Mouse (Mus musculus): ENCODE data around the gene 6430571L13Rik. TPM values are rescaled to one million over a fixed set of nuclear protein-coding genes. Genes with fewer than 3 reads are reported as not detected.

The 6430571L13Rik gene
- polyA plus RNA-seq, 1 experiment = 1.2 TPM

DNA sequence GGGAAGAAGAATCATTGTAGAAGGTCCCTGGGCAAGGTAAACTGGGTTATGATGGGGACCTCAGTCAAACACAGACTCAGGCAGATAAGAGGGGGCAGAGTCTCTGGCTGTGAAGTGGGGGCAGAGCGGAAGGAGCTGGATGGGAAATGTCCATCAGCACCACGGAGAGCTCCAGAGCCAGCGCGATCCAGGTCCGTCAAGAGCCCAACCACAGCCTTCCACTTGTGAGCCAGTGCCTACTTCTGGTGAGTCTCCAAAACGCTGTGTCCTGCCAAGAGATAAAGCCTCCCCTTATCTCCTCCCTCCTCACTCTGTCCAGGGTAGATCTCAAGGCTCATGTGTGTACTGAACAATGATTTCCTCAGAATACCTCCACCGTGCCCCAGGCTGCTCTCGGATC lies 41.3 kb downstream of the 6430571L13Rik start:
- DNase-seq = no peak

DNA sequence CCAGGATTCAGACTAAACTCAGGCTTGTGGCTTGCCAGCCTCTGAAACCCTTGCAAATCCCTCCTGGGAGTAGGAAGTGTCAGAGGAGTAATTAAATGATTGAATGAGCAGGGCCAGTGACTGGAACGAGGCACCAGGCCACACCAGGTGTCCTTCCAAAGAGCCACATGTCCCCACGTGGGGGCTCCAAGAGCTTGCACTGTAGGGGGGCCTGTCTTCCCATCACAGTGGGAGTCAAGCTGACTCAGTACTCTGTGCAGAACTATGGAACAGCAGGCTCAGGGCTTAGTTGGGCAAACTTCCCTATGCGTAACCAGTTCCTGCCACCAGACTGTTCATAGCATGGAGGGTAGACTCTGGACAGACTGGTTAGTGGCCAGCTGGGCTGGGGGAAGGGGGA lies 44.0 kb downstream of the 6430571L13Rik start:
- Histone ChIP-seq H3K27ac (ENCODE audit: control insufficient read depth, insufficient read depth, low read length) (no peak overlapping the region), H3K4me3 (ENCODE audit: control insufficient read depth, insufficient read depth, low read length) (no peak overlapping the region), H3K27me3 (ENCODE audit: control insufficient read depth, insufficient read depth, low read length) (peaks cover 3% of the 10 kb centered on the region), H3K36me3 (ENCODE audit: control insufficient read depth, insufficient read depth, low read length) (no peaks in the 10 kb centered on the region), H3K4me1 (replicated peaks; ENCODE audit: control insufficient read depth, insufficient read depth, low read length) (no peaks in the 10 kb centered on the region)
- DNase-seq = no peak
- 37% methylated on average over 3 of the region's 3 CpGs for WGBS
- TF ChIP-seq POLR2A (IDR thresholded peaks at IDR 0.05; ENCODE audit: control insufficient read depth, extremely low read depth, insufficient read depth, low read length, poor library complexity) = no peak
- TF ChIP-seq CTCF (IDR thresholded peaks at IDR 0.05; ENCODE audit: borderline replicate concordance, control insufficient read depth, extremely low read depth, insufficient read depth, low read length, poor library complexity) = no peak

More for the DNA sequence above, 41.3 kb downstream of the 6430571L13Rik start:
- H3K27ac ChIP-seq (ENCODE audit: control insufficient read depth, insufficient read depth, low read length) = no peak overlapping the region
- WGBS = 20% methylated on average over 8 of the region's 8 CpGs
- TF ChIP-seq POLR2A (IDR thresholded peaks at IDR 0.05; ENCODE audit: control insufficient read depth, extremely low read depth, insufficient read depth, low read length, poor library complexity) (no peak), CTCF (IDR thresholded peaks at IDR 0.05; ENCODE audit: borderline replicate concordance, control insufficient read depth, extremely low read depth, insufficient read depth, low read length, poor library complexity) (no peak)
- no peaks in the 10 kb centered on the region for H3K4me1 ChIP-seq (replicated peaks; ENCODE audit: control insufficient read depth, insufficient read depth, low read length)
- no peak overlapping the region for H3K4me3 ChIP-seq (ENCODE audit: control insufficient read depth, insufficient read depth, low read length)
- no peaks in the 10 kb centered on the region for H3K36me3 ChIP-seq (ENCODE audit: control insufficient read depth, insufficient read depth, low read length)
- H3K27me3 ChIP-seq (ENCODE audit: control insufficient read depth, insufficient read depth, low read length) = peaks cover 15% of the 10 kb centered on the region

DNA sequence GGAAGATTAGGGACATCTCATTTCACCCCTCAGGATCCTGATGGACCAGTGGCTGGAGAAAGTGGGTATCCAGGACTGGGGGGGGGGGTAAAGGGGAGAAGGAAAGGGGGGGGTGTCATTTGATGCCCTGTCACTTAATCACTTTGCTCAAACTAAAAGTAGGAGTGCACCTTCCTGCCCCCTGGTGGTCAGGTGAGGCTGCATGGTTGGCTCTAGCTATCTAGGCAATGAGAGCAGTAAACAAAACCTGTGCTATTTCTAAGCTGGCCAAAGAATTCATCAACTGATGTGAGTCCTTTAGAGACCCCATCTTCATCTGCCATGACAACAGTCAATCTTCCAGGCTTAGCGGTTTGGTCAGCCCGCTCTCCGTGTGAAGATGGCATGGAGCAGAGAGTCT lies 46.3 kb downstream of the 6430571L13Rik start:
- 63% methylated on average over 3 of the region's 3 CpGs for WGBS
- DNase-seq = peak; percentile 48
- Histone ChIP-seq H3K4me1 (replicated peaks; ENCODE audit: control insufficient read depth, insufficient read depth, low read length) (no peaks in the 10 kb centered on the region), H3K27me3 (ENCODE audit: control insufficient read depth, insufficient read depth, low read length) (no peaks in the 10 kb centered on the region), H3K27ac (ENCODE audit: control insufficient read depth, insufficient read depth, low read length) (no peak overlapping the region), H3K36me3 (ENCODE audit: control insufficient read depth, insufficient read depth, low read length) (no peaks in the 10 kb centered on the region), H3K4me3 (ENCODE audit: control insufficient read depth, insufficient read depth, low read length) (no peak overlapping the region)
- TF ChIP-seq POLR2A (IDR thresholded peaks at IDR 0.05; ENCODE audit: control insufficient read depth, extremely low read depth, insufficient read depth, low read length, poor library complexity) (no peak), CTCF (IDR thresholded peaks at IDR 0.05; ENCODE audit: borderline replicate concordance, control insufficient read depth, extremely low read depth, insufficient read depth, low read length, poor library complexity) (no peak)

DNA sequence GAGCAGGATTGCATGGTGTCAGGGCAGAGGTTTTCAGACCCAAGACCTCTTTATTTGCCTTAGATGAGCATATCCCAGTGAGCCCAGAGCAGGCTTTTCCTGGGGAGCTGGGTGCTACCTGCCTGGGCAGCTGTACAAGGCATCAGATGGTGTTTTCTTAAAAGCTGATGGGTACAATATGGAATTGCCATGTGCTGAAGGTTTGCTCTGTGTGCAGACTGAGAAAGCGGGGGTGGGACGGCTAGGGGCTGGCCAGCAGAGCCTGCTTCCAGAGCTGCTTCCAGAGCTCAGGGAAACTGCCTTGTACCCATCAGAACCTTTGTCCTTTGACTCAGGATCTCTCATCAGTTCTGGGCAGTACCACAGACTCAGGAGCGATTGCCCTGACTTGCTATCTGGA lies 47.3 kb downstream of the 6430571L13Rik start:
- 96% methylated on average over 3 of the region's 3 CpGs for WGBS
- no peak for DNase-seq
- no peak for TF ChIP-seq POLR2A (IDR thresholded peaks at IDR 0.05; ENCODE audit: control insufficient read depth, extremely low read depth, insufficient read depth, low read length, poor library complexity)
- no peak for TF ChIP-seq CTCF (IDR thresholded peaks at IDR 0.05; ENCODE audit: borderline replicate concordance, control insufficient read depth, extremely low read depth, insufficient read depth, low read length, poor library complexity)
- H3K4me1 ChIP-seq (replicated peaks; ENCODE audit: control insufficient read depth, insufficient read depth, low read length) = no peaks in the 10 kb centered on the region
- H3K4me3 ChIP-seq (ENCODE audit: control insufficient read depth, insufficient read depth, low read length) = no peak overlapping the region
- no peaks in the 10 kb centered on the region for H3K27me3 ChIP-seq (ENCODE audit: control insufficient read depth, insufficient read depth, low read length)
- no peak overlapping the region for H3K27ac ChIP-seq (ENCODE audit: control insufficient read depth, insufficient read depth, low read length)
- H3K36me3 ChIP-seq (ENCODE audit: control insufficient read depth, insufficient read depth, low read length) = no peaks in the 10 kb centered on the region

DNA sequence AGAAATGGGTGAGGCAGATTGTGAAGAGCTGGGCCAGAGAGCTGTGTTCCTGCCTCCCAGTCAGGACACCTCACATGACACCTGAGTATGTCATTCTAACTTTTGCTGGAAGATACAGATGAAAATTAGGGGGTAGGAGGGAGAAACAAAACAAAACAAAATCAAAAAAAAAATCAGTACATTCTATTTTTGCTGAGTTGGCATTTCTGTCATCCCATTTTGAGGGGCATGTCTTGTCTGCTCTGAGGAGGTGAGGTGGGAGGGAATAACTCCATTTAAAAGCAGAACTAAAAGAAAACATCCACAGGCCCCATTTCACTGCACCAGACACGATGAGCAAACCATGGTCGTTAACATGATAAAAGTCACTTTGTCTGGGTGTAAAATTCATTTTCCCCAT lies 47.9 kb downstream of the 6430571L13Rik start:
- H3K27me3 ChIP-seq (ENCODE audit: control insufficient read depth, insufficient read depth, low read length) = no peaks in the 10 kb centered on the region
- 54% methylated on average over 2 of the region's 2 CpGs for WGBS

DNA sequence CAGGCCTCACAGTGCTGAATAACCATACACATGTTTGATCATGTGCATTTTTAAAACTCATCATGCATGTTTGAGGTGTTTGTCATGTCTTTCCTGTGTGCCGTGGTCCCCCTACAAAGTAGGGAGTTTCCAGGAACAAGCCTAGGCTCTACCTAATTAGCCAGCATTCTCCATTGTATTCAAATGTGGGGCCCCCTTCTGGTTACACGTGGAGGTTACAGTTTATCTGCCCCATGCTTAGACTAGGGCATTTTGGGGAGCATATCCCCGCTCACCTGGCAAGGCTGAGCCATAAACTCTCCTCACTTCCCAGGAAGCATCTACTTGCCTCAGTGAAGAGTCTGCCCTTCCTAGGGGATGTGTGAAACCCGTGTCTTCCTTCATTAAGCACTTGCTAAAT lies 56.0 kb downstream of the 6430571L13Rik start:
- WGBS = 23% methylated on average over 4 of the region's 4 CpGs
- H3K27me3 ChIP-seq (ENCODE audit: control insufficient read depth, insufficient read depth, low read length) = peaks cover 3% of the 10 kb centered on the region; the same call in 1 of the 2 replicates

More for the DNA sequence above, 47.9 kb downstream of the 6430571L13Rik start:
- no peaks in the 10 kb centered on the region for H3K36me3 ChIP-seq (ENCODE audit: control insufficient read depth, insufficient read depth, low read length)
- no peak overlapping the region for H3K4me3 ChIP-seq (ENCODE audit: control insufficient read depth, insufficient read depth, low read length)
- H3K27ac ChIP-seq (ENCODE audit: control insufficient read depth, insufficient read depth, low read length) = no peak overlapping the region
- TF ChIP-seq POLR2A (IDR thresholded peaks at IDR 0.05; ENCODE audit: control insufficient read depth, extremely low read depth, insufficient read depth, low read length, poor library complexity) (no peak), CTCF (IDR thresholded peaks at IDR 0.05; ENCODE audit: borderline replicate concordance, control insufficient read depth, extremely low read depth, insufficient read depth, low read length, poor library complexity) (no peak)
- no peak for DNase-seq
- H3K4me1 ChIP-seq (replicated peaks; ENCODE audit: control insufficient read depth, insufficient read depth, low read length) = no peaks in the 10 kb centered on the region

DNA sequence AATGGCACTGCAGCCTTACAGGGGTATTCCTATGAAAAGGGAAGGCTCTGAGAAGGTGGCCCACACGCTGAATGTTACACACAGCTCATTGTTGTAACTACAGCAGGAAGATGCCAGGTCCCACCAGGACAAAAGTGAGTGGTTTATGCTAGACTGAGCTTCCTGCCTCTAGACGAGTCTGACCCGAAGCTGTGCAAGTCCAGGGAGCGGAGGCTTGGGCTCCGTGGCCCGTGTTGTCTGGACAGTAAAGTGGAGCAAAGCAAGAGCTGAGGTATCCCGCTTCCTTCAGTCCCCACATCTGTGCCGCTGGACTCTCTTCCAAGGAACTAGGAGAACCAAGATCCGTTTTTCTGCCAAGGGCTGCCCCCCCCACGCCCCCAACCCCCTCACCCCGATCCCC lies 58.6 kb downstream of the 6430571L13Rik start:
- no peak overlapping the region for H3K4me3 ChIP-seq (ENCODE audit: control insufficient read depth, insufficient read depth, low read length)
- TF ChIP-seq CTCF (IDR thresholded peaks at IDR 0.05; ENCODE audit: borderline replicate concordance, control insufficient read depth, extremely low read depth, insufficient read depth, low read length, poor library complexity) = no peak
- TF ChIP-seq POLR2A (IDR thresholded peaks at IDR 0.05; ENCODE audit: control insufficient read depth, extremely low read depth, insufficient read depth, low read length, poor library complexity) = no peak
- no peaks in the 10 kb centered on the region for H3K36me3 ChIP-seq (ENCODE audit: control insufficient read depth, insufficient read depth, low read length)
- DNase-seq = no peak
- no peaks in the 10 kb centered on the region; the same call in 1 of the 2 replicates for H3K4me1 ChIP-seq (replicated peaks; ENCODE audit: control insufficient read depth, insufficient read depth, low read length)
- no peak overlapping the region for H3K27ac ChIP-seq (ENCODE audit: control insufficient read depth, insufficient read depth, low read length)
- WGBS = 28% methylated on average over 11 of the region's 11 CpGs
- H3K27me3 ChIP-seq (ENCODE audit: control insufficient read depth, insufficient read depth, low read length) = peaks cover 3% of the 10 kb centered on the region; the same call in 1 of the 2 replicates

More for the DNA sequence above, 56.0 kb downstream of the 6430571L13Rik start:
- no peak overlapping the region for H3K4me3 ChIP-seq (ENCODE audit: control insufficient read depth, insufficient read depth, low read length)
- TF ChIP-seq CTCF (IDR thresholded peaks at IDR 0.05; ENCODE audit: borderline replicate concordance, control insufficient read depth, extremely low read depth, insufficient read depth, low read length, poor library complexity) (no peak), POLR2A (IDR thresholded peaks at IDR 0.05; ENCODE audit: control insufficient read depth, extremely low read depth, insufficient read depth, low read length, poor library complexity) (no peak)
- H3K36me3 ChIP-seq (ENCODE audit: control insufficient read depth, insufficient read depth, low read length) = no peaks in the 10 kb centered on the region
- DNase-seq = peak; percentile 4
- H3K4me1 ChIP-seq (replicated peaks; ENCODE audit: control insufficient read depth, insufficient read depth, low read length) = no peaks in the 10 kb centered on the region; the same call in 1 of the 2 replicates
- H3K27ac ChIP-seq (ENCODE audit: control insufficient read depth, insufficient read depth, low read length) = no peak overlapping the region
